Mouse (Mus musculus) right cerebral cortex, postnatal 4 days (tissue): ENCODE measurements at regions not wholly inside any gene's neighbourhood (a gene's known extent, or its start where the extent isn't known, plus 50 kb on each side); places are given as distances from the start of the nearest gene placed in this dataset.
A peak's percentile ranks its signal among the peaks of the same experiment; 100 is the strongest.

Experiments used
- DNase-seq: peaks from one replicate; pipeline ENCODE4 v3.0.0-alpha.2; 2022

DNA sequence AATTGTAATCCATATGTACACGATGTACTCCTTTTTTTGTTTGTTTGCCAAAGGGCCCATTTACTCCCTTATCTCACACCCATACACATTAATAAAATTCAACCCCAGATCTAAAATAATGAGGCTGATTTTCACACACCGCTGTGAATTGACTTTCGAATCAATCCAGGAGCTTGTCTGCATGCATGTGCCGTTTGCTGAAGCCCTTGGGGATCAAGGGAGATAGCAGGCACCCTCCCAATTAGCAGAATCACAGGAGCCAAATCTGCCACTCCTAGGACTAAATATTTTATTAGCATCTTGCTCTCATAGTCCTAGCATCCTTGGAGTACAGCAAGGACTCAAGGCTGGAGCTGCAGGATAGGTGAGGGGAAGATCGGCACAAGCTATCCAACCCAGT lies 520.0 kb upstream of the Mpdz start:
- no peak for DNase-seq

DNA sequence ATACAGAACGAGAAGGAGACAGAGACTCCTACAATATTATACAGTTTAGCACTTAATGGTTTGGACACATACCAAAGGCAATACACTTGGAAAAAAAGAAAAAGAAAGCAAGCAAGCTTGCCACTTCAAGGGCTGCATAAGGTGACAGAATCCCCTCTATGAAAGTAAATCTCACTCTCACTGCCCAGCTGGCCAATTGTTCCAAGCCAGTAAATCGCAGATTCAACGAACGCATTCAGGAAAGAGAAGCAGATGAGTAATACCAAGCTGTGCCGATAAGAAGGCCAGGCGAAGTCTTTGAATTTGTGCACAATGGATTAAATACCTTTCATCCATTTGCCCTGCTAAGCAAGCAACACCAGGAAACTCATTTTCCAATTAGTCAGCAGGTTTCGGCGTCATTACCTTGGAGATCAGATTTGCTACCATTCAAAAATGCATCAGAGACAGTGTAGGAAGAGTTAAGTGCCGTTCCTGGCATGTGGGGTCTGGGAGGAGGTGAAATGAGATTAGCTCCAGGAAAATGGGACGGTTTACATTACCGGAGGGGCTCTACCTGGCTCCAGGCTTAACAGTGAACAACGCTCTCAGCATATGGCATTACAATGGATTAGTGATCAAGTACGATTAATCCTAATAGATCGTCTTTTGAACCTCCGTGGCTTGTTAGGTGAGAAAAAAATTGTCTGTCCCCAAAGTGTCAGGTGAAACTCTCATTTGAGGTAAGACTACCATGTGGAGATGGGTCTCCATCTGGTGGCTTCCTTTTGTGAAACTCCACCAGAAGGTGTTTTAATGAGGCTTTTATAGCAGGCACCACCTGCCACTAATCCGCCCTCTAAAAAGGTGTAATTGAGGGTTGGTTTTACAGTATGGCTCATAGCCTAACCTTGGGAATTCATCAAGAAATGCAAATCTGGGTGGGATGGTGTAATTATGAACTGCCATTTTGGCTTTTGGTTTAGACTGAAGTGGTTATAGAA lies 518.2 kb upstream of the Mpdz start:
- DNase-seq, result no peak

DNA sequence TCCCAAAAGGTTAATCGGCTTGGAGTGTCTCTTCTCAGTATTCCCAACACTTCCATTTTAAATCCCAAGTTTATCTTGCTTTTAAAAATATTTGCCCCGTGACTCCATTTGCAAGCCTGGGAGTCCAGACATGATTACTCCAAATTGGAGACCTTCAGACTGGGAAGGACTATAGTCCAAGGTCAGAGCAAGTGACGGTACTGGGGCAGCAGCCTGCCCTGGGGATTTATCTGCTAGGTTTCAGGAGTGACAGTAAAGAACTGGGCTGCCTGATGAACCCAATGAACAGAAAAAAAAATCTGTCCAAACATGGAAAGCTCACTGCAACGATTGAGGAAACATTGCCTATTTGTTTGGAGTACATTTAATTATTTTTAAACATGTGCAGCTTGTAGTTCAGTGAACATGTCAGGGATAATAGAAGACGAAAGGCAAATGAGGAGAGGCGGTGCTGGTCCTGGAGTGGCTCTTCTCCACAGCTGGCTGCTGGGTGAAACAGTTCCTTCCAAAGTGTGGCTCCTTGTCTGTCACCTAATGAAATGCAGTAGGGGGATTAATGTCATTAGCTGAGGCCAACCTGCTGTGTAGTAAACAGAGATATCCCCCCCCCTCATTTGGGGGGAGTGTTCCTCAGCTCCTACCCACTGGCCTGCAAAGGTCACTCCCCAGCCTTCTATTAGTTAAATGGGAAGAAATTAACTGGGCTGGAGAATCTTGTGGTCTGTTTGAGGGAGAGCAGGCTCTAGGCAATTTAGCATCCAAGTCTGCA lies 514.5 kb upstream of the Mpdz start:
- no peak for DNase-seq

DNA sequence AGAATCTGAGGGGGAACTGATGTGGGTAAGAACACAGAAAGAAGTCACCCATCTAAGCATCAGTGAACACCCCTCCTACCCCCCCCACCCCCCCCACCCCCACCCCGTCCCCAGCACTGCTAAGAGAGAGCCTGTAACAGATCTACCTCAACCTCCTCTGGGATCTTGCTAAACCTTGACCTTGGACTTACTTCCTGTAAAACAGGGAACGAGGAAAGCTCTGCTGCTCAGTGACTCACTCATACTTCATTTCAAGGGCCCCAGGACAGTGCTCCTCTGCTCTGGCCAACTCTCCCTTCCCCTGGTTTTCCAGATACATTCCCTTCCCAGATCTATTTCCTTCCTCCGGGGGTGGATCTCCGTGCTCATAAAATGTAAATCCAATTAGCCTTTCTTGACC lies 510.4 kb upstream of the Mpdz start:
- DNase-seq, result no peak

DNA sequence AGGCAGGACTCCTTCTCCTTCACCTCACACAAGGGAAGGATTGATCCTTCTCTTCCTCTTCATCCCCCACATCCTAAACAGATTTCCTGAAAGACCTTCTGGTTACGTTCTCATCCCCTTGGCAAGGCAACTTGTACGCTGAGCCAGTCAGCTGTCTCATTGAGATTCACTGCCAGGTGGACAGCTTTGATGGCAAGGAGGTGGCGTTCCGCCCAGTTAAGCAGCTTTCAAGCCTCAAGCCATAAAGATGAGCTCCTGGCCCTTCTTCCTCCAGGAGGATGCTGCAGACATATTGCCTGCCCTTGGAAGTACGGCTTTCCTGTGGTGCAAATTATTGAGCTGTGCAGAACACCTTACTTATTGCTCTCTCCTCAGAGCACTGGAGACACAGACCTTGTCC lies 494.8 kb upstream of the Mpdz start:
- peak; percentile 18 for DNase-seq

DNA sequence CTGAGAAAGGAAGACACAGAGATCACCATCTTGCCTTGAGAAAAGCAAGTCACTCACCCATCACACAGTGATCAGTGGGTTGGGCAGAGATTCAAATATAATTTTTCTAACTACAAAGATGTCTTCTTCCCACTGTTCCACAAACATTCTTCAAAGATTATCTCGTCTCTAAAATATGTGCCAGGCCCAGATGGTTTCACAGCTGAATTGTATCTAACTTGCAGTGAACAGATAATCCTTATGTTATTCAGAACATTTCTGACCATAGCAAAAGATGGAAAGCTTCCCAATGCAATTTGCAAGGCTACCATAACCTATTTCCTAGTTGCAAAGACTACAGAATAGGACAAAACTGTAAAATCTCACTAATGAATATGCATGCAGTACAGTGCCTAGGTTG lies 488.3 kb upstream of the Mpdz start:
- no peak for DNase-seq

DNA sequence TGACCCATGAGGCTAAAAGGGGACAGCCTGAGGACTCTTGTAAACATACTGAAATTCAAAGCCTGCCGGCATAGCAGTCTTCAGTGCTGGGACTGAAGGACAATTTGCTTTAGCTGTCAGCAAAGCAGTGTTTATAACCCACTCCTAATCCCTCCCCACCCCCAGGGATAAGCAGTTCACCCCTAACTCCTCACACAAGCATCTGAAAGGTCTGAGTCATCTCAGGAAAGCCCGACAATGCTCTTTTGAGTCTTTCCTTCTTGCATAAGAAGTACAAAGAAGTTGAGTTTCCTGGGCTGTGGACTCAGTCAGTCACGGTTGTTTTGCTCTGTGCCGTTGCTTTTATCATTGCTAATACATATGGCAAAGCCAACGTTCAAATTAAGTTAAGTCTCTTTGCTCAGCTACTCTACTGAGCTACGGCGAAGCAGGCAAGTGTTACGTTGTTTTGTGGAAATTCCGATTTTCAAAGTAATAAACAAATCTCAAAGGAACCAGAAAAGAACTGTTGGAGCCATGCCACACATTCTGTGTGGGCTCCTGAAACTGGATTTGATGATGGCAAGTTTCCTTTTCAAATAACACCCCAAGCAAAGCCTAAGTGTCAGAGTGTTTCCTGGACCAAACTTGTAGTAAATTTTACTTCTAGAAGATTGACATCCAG lies 486.1 kb upstream of the Mpdz start:
- no peak for DNase-seq

DNA sequence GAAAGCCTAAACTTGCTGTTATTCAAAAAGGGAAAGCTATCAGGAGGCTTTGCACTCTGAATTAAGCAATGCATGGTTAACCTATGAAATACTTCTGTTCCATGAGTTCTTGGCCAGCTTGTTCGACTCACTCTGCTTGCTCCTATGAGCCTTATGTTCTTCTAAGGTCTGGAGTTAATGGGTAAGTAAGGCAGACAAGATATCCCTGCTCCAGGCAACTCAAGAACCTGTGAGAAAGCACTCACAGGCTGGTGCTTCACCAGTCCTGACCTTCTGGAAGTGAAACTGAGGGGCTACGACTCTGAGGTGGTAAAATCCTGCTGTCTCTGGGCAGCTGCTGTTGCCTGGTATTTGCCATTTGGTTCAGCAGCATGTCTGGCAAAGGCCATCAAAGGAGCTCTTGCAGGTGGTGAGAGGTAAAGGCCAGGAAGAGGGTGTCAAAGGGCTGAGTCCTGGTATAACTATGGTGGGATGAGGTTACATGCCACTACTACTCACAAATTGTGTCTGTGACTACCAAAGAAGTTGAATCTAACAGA lies 484.6 kb upstream of the Mpdz start:
- no peak for DNase-seq

DNA sequence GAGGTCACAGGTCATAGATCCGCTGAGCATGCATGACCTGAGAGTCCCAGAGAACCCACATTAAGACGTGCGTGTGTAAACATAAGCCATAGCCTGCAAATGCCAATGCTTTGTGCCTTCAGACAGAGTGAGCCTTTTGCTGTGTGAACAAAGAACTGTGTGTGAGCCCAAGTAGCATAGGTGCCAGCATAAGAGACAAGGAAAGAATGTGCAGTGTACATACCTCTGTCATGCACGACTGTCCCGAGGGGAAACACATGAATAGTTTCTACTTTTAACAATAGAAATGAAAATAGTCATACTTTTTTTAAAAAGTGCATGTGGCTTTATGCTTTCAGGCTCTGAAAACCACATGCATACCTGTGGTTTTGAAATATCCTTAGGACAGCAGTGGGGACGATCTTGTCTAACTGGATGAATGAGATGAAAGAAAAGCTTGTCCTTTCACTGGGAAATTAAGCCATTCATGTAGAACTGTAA lies 484.1 kb upstream of the Mpdz start:
- DNase-seq, result no peak

DNA sequence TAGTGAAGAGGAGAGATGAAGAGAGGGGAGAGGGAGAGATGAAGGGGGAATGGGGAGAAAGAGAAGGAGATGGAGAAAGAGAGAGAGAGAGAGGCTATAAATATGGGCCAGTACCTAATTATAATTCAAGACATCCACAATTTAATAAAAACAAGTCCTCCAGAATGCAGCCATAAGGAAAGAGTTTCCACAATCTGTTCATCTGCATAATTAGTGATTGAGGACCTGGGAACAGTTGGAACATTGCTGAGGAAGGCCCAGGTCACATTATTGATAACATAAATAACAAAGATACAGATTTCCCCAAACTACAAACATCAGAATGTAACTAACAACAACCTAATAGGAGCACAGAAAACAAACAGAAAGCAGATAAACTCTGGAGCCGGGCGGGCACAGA lies 483.0 kb upstream of the Mpdz start:
- no peak for DNase-seq

DNA sequence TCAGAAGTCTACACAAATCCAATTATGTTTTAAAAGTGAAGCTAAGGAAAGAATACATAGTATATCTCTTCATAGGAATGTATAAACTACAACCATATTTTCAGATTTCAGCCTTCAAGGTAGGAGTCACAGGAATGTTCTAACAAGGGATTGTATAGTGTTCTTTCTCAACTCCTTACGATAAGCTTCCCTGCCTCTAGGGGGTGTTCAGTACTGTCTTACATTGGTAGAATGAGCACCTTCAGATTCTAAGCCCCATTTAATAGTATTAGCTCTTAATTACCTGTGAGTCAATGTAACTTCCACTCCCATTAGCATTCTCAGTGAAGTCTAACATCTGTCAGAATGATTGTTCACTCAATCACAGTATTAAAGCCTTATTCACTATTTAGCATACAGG lies 481.5 kb upstream of the Mpdz start:
- no peak for DNase-seq

DNA sequence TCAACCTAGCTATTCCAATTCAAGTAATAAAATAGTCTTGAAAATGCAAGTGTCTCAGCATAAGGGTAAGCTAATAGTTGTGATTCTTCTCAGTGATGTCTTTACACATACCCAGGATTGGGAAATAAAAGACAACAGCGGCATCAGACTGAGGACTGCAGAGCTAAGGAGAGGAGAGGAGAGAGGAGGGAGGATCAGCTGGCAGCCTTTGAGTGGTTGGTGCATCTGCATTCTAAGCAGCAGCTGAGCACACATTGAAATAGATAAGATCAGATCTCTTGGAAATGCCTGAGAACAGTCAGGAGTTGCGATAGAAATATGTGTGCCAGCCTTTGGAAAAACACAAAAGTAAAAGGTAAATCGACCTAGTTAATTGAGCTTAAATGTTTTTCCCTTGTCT lies 480.3 kb upstream of the Mpdz start:
- DNase-seq, result no peak

DNA sequence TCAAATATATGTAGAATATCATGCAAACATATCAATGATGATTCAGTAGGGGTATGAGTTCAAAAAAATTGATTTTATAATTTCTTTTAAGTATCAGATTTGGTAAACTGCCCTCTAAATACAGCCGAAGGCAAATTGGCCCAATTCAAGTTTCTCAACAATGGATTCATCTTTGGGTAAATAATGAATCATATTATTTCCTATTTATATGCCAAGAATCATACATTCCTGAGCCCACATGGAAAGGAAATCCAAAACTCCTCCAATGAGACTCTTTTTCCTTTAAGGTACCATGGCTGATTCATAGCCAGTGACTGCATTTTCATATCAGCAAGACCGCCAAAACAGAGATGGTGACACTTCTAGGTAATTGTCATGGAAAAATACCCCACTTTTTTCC lies 472.4 kb upstream of the Mpdz start:
- no peak for DNase-seq

DNA sequence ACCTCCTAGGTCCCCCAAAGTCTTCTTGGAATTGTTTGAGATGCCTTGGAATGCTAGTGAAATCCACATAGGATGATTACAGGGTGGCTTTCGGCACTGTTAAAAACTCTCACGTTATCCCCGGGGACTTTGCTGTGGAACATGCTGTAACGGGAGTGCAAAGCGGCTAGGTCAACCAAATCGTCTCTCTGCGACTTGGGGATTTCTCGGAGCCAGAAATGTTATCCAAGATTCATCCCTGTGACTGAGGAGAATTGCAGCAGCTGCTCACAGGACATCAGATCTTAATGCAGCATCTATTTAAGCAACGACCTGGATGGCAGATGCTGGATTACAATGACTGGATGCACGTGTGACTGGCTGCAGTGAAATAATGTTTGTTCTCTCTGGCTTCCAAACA lies 470.7 kb upstream of the Mpdz start:
- DNase-seq, result no peak

DNA sequence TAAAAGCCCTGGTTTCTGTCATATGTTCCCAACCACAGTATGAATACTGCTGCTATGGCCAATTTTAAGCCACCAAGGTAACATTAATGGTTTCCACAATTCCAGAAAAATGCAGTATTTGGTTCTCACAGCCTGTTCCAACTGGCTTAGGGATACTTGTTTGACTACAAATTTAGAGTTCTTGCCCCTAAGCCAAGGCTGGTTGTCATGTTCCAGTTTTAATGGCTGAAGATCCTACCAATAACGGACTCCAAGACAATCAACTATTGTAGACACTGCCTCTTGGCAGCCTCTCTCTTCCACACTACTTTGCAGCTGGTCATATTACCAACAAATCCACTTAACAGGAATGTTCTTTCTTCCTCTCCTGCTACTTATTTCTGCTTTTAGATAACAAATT lies 470.0 kb upstream of the Mpdz start:
- DNase-seq, result no peak

DNA sequence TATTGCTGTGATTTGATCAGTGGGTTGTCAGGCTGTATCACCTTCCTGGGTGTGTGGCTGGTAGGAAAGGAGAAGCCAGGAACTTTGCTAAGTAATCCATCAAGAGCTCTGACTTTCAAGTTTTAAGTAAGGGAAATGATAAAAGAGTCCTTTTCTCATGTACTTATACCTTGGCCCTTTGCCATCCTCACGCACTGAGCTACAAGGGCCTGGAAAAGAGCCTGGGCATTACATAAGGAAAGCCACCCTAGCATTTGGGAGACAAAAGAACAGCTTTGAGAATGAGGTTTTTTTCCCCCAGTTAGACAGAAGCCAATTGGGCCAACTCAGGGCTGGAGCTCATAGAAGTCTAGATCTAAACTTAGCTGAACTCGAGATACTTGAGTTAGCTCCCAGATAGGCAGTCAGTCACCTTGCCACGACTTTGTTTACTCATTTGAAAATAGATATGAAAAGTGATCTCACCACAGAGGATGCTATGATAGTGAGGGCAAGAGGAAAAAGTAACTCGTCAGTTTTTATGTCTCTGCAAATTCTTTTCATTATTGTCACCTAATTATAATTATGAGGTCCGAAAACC lies 457.4 kb upstream of the Mpdz start:
- no peak for DNase-seq

DNA sequence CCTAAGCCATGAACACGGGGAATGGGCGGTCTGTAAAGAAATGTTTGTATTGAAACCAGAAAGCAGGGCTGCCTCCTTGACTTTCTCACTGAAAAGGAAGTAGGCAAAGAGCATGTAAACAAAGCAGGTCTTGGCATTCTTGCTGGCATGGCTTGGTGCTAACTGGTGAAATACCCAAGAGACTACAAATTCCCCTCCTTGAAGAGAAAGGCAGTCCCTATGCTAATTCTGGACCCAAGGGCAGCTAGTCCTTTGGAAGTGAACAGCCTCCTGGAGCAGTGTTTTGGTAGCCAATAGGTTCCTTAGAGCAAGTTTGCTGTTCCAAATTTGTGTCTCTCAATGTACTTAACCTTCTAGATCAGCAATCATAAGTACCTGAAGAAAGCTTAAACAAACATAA lies 456.0 kb upstream of the Mpdz start:
- no peak for DNase-seq

DNA sequence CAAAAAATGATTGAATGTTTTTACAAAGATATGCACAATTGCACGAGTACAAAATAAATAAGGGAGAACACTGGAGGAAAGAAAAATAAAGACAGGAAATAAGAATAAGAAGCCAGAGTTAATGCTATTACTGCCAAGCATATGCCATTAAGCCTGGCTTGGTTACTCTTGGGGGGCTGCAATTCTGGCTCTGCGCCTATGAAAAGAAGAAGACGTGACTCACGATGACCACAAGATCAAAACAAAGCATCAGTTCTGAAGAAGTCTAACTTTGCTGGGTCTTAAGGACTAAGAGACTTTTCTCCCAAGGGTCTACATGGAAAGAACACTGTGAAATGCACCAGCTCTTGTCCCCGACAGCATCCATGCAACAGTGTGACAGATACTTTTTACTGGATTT lies 454.8 kb upstream of the Mpdz start:
- no peak for DNase-seq

DNA sequence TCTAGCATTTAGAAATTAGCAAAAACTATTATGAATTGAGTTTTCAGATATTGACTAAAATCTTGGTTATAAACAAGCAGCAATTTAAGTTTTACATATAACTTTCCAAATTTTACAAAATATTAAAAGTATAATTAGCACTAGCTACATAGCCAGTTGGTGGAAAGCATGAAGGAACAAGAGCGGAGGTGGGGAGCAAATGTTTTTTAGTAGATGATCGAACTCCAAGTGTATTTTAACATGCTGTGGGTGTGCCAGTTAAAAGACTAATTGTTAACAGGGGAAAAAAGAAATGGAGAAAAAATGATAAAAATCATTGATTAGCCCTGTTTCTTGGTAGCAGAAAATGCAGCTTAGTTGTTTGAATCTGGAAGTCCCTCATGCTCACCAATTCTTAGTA lies 426.3 kb upstream of the Mpdz start:
- no peak for DNase-seq

DNA sequence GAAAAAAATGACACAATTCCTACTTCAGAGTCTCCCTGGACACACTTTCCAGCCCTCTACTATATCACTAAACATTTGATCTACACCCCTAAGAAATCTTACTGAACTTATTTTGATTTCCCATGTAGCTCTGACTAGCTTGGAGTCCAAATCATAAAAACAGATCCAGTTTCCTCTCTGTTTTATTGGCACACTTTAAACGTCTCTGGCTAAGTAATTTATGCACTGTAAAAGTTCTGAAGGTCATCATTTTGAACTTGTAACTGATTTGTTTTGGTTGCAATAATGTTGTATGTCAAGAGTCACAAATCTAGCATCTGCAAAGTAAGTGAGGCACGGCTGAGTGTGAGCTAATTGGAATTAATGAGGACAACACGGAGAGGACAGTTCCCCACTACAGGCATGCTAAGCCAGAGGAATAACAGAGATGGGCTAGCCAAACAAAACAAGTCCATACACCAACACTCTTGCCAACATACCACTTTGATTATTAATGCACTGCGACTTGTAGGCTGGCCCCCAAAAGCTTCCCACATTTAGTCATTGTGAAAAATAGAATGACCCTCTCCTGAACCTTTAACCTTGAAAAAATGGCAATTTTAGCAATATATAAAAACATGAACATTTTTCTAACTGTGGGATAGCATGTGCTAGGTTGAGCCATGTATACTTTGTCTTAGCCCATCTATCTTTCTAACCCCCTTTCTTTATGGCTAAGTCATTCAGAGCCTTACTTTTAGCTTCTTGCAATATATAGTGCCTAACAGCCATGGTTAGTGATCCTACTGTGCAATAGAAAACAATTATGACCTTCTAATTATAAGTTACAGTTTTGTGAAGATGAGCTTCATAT lies 399.3 kb upstream of the Mpdz start:
- DNase-seq, result no peak

DNA sequence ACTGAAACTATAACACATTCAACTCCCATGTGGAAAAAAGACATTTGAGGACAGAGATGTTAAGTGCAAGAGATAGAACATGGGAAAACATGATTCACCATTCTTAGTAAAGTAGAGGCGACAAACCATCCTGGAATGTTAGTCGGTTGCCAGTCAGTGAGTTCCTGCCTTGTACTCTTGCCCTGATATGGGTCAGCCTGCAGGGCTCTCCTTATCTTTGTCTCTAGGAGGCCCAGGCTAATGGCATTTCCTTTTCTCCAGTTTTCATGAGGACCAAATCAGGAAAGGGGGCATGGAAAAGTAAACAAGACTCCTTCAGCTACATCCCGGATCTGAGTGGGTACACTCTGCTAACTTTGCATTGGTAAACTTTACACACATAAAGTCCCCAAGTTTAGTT lies 387.4 kb upstream of the Mpdz start:
- no peak for DNase-seq

DNA sequence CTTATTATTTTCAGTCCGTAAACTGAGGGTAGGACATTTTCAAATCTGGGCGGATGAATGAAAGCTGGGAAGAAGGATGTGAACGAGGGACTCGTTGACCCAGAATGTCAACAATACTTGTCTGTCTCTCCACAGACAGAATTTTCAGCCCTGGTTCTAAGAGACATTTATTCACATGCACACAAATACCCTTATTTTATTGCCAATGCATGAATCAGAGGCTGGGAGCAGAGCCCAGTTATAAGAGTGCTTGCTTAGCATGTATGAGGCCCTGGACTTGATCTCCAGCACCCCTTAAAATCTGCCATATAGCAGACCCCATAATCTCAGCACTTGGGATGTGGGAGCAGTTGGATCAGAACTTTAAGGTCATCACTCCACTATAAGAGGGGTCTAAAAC lies 384.8 kb upstream of the Mpdz start:
- DNase-seq, result no peak
